Mouse (Mus musculus) lung, embryonic 14.5 days (tissue): ENCODE results near the gene Timm8a2. TPM values are rescaled to one million over a fixed set of nuclear protein-coding genes. Genes with fewer than 3 reads are reported as not detected.

ENCODE experiments used
- ATAC-seq: fragments of 200-750 bp; cut with Nextera tagmentation; 2 replicates; pipeline ENCODE4 v1.8.0; 2017; ENCODE audit warnings: mild to moderate bottlenecking, moderate TSS enrichment, moderate library complexity; ENCODE audit not compliant: insufficient read depth
- DNase-seq: peaks from one replicate; pipeline ENCODE4 v3.0.0-alpha.2; 2015
- H3K27ac ChIP-seq: fragments of 300-500 bp; sonication (generic); 2 replicates; pipeline ENCODE4 v1.5.1; 2014; ENCODE audit warnings: low read depth, mild to moderate bottlenecking, moderate library complexity
- H3K27me3 ChIP-seq: fragments of 300-500 bp; sonication (generic); 2 replicates; pipeline ENCODE4 v1.6.1; 2014; ENCODE audit warnings: low read length, control low read depth; ENCODE audit not compliant: insufficient read depth
- H3K36me3 ChIP-seq: fragments of 300-500 bp; sonication (generic); 2 replicates; pipeline ENCODE4 v1.6.1; 2014; ENCODE audit warnings: control low read depth; ENCODE audit not compliant: insufficient read depth
- H3K4me1 ChIP-seq: fragments of 300-500 bp; sonication (generic); 2 replicates; pipeline ENCODE4 v1.6.1; 2014; ENCODE audit warnings: antibody characterized with exemption, control low read depth; ENCODE audit not compliant: insufficient read depth
- H3K4me2 ChIP-seq: fragments of 300-500 bp; sonication (generic); 2 replicates; pipeline ENCODE4 v1.6.1; 2014; ENCODE audit warnings: mild to moderate bottlenecking
- H3K4me3 ChIP-seq: fragments of 300-500 bp; sonication (generic); 2 replicates; pipeline ENCODE4 v1.5.1; 2014; ENCODE audit warnings: low read depth, low read length
- H3K9ac ChIP-seq: fragments of 300-500 bp; sonication (generic); 2 replicates; pipeline ENCODE4 v1.6.1; 2014
- H3K9me3 ChIP-seq: fragments of 300-500 bp; sonication (generic); 2 replicates; pipeline ENCODE4 v1.6.1; 2016; ENCODE audit warnings: low read depth, low read length, control low read depth
- CTCF ChIP-seq: IDR thresholded peaks from 2 replicates; pipeline ENCODE4 v1.5.1; 2016; ENCODE audit warnings: antibody characterized with exemption, low read depth
- WGBS: fragments of 180-500 bp; shearing (Covaris S2); extraction: QIAGEN DNeasy Blood & Tissue Kit; methylation state at CpG from one replicate; pipeline ENCODE4 v1.1.7; 2014; 5-methylcytosine and 5-hydroxymethylcytosine counted together
- polyA plus RNA-seq: library from polyadenylated mRNA; unstranded; fragments of >200 nt; fragmentation: Nextera tagmentation; extraction: Ambion mirVana; gene quantifications from 2 replicates; pipeline ENCODE4 v1.2.1, GENCODE M21; 2014

Timm8a2 gene
- polyA plus RNA-seq, result not detected in 2 replicates

GRCm38 (mm10) chr14:122034451-122034850 is at the start of gene Timm8a2:
Timm8a2 (plus strand) TSS chr14:122034674.
- no peak for TF ChIP-seq CTCF
- Histone ChIP-seq H3K27ac (no peak within 1 kb of the TSS), H3K27me3 (no peaks in the 10 kb centered on the region), H3K9ac (no peak within 1 kb of the TSS), H3K4me1 (no peaks in the 10 kb centered on the region), H3K9me3 (no peaks in the 10 kb centered on the region), H3K4me2 (no peak within 1 kb of the TSS), H3K36me3 (no peaks in the 10 kb centered on the region), H3K4me3 (no peak within 1 kb of the TSS)
- DNase-seq (no peak), ATAC-seq (no peak)
- WGBS, result 93% methylated on average over 13 of the region's 13 CpGs

DNA sequence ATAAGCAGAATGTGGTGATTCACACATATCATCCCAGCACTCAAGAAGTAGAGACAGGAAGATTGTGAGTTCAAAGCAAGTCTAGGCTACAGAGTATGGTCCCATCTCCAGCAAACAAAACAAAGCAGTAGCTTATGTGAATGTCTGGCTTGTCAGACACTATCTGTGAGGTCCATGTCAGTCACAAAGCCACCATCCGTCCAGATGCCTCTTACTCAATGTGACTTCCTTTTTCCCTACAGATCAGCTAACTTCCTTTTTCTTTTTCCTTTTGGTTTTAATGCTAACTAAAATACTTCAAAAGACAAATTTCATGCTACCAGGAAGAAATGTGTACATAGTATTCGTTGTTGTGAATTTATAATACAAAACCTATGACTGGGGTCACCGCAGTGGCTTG is 49.0 kb upstream of the Timm8a2 start:
- DNase-seq (no peak), ATAC-seq (no peak)
- 72% methylated on average over 3 of the region's 3 CpGs for WGBS
- Histone ChIP-seq H3K4me3 (no peak overlapping the region), H3K9ac (no peak overlapping the region), H3K27me3 (no peaks in the 10 kb centered on the region), H3K9me3 (no peaks in the 10 kb centered on the region), H3K4me2 (no peak overlapping the region), H3K36me3 (no peaks in the 10 kb centered on the region; the same call in 1 of the 2 replicates), H3K4me1 (no peaks in the 10 kb centered on the region), H3K27ac (peak overlapping the region; percentile 18; the same call in 1 of the 2 replicates)
- TF ChIP-seq CTCF, result no peak

DNA sequence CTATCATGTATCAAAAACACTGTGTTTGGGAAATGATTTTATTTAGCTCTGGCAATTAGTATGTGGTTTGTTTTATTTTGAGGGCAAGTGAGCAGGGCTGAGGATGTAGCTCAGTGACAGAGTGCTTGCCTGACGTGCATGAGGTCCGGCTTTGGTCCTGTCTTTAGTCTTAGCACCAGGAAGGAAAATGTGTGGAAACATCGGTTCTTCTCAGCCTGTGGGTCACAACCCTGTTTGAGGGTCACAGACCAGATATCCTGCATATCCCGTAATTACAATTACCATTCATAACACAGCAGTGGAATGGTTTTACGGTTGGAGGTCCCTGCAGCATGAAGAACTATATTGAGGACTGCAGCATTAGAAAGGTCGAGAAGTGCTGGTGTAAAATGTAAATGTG is 48.4 kb upstream of the Timm8a2 start:
- Histone ChIP-seq H3K4me1 (no peaks in the 10 kb centered on the region), H3K4me3 (no peak overlapping the region), H3K4me2 (no peak overlapping the region), H3K9me3 (no peaks in the 10 kb centered on the region), H3K36me3 (no peaks in the 10 kb centered on the region; the same call in 1 of the 2 replicates), H3K27ac (peak overlapping the region; percentile 18; the same call in 1 of the 2 replicates), H3K9ac (no peak overlapping the region), H3K27me3 (no peaks in the 10 kb centered on the region)
- WGBS, result 75% methylated on average over 6 of the region's 6 CpGs
- peak; percentile 64 for DNase-seq
- no peak for TF ChIP-seq CTCF
- ATAC-seq, result peak; percentile 66; the same call in 1 of the 2 replicates

- H3K27ac ChIP-seq, result no peak overlapping the region
- DNase-seq (no peak), ATAC-seq (no peak)
- no peaks in the 10 kb centered on the region for H3K4me1 ChIP-seq
- no peaks in the 10 kb centered on the region for H3K27me3 ChIP-seq
- H3K4me3 ChIP-seq, result no peak overlapping the region
- H3K4me2 ChIP-seq, result no peak overlapping the region
- TF ChIP-seq CTCF, result no peak
- 76% methylated on average over 1 of the region's 1 CpGs for WGBS
- H3K9ac ChIP-seq, result no peak overlapping the region
- no peaks in the 10 kb centered on the region for H3K9me3 ChIP-seq
- H3K36me3 ChIP-seq, result no peaks in the 10 kb centered on the region; the same call in 1 of the 2 replicates
Observed at GRCm38 (mm10) chr14:121987287-121987686, 47.2 kb upstream of the Timm8a2 start.

DNA sequence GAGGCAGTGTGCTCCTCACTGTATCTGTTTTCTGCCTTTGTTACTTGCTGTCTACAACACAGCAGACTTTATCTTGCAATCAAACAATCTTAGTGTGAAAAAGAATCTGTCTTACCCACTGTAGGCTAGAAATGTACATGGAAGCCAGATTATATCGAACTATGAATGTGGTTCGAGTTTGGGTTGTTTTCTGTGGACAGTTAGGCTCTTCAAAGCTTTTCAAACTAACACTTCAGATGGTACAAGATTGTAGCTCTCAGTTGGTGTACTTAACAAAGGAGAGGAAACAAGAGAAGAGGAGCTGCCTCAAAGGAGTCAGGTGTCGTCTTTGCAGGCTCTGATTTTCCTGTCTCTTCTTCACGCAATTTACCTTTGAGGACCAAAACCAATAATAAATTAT is 46.8 kb upstream of the Timm8a2 start:
- ATAC-seq, result no peak
- TF ChIP-seq CTCF, result no peak
- Histone ChIP-seq H3K36me3 (no peaks in the 10 kb centered on the region; the same call in 1 of the 2 replicates), H3K9me3 (no peaks in the 10 kb centered on the region), H3K4me3 (no peak overlapping the region), H3K9ac (no peak overlapping the region), H3K27ac (no peak overlapping the region), H3K4me2 (no peak overlapping the region), H3K4me1 (no peaks in the 10 kb centered on the region), H3K27me3 (no peaks in the 10 kb centered on the region)
- 62% methylated on average over 4 of the region's 4 CpGs for WGBS
- DNase-seq, result no peak

- Histone ChIP-seq H3K27ac (no peak overlapping the region), H3K4me2 (no peak overlapping the region), H3K27me3 (no peaks in the 10 kb centered on the region), H3K4me1 (no peaks in the 10 kb centered on the region), H3K9ac (no peak overlapping the region), H3K36me3 (peaks cover 3% of the 10 kb centered on the region; the same call in 1 of the 2 replicates), H3K9me3 (no peaks in the 10 kb centered on the region), H3K4me3 (no peak overlapping the region)
- ATAC-seq (no peak), DNase-seq (no peak)
- 89% methylated on average over 3 of the region's 3 CpGs for WGBS
- no peak for TF ChIP-seq CTCF
Observed at GRCm38 (mm10) chr14:121989331-121989730, 45.1 kb upstream of the Timm8a2 start.

DNA sequence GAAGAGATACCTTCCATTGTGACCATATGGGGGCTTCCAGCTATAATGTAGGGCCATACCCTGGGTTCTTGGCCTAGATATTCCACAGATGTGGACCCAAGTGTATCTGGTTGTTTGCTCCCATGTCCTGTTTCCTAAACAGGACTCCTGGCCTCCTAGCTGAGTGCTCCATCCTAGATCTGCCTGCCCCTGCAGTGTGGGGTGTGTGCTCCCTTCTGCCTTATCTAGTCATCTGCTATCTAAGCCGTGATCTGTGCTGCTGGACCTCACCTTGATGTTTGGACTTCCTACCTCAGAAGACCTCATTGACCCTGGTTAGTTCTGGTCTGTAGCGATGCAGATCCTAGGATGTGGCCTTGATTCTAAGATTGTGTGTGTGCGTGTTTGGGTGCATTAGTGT is 44.6 kb upstream of the Timm8a2 start:
- DNase-seq (no peak), ATAC-seq (no peak)
- H3K27ac ChIP-seq, result no peak overlapping the region
- no peaks in the 10 kb centered on the region for H3K4me1 ChIP-seq
- H3K9ac ChIP-seq, result no peak overlapping the region
- no peak overlapping the region for H3K4me3 ChIP-seq
- no peaks in the 10 kb centered on the region for H3K27me3 ChIP-seq
- TF ChIP-seq CTCF, result no peak
- peaks cover 6% of the 10 kb centered on the region; the same call in 1 of the 2 replicates for H3K36me3 ChIP-seq
- no peak overlapping the region for H3K4me2 ChIP-seq
- no peaks in the 10 kb centered on the region for H3K9me3 ChIP-seq
- 91% methylated on average over 3 of the region's 3 CpGs for WGBS
